Mouse (Mus musculus): ENCODE data around the gene Tirap.
"Not testable (repeated sequence)": the region's sequence is repeated elsewhere in the genome, so short reads cannot be mapped to it uniquely, and the experiment has no call there.

GRCm38 (mm10) chr9:35148822-35149221, 51.3 kb downstream of the Tirap start:
- TF ChIP-seq CTCF (IDR thresholded peaks at IDR 0.05; ENCODE audit: extremely low read depth, insufficient read length, insufficient replicate concordance, low read depth, low read length); POLR2A (IDR thresholded peaks at IDR 0.05; ENCODE audit: low read depth, low read length): not testable (repeated sequence)
